Mouse (Mus musculus) small intestine, adult 2 months (tissue): Measurements from ENCODE around the gene Hist1h2bn.

ENCODE experiments used
- CTCF ChIP-seq: fragments of 200-500 bp; IDR thresholded peaks from 2 replicates; pipeline ENCODE4 v1.5.1; 2012; ENCODE audit warnings: low read depth, mild to moderate bottlenecking, control low read depth, inconsistent platforms, low read length, moderate library complexity, mixed read lengths; ENCODE audit not compliant: insufficient replicate concordance, insufficient read length; ENCODE audit errors: extremely low read depth
- POLR2A ChIP-seq: fragments of 200-500 bp; IDR thresholded peaks from 2 replicates; pipeline ENCODE4 v1.6.1; 2012; ENCODE audit warnings: low read depth, mild to moderate bottlenecking, control low read depth, inconsistent platforms, low read length, moderate library complexity

DNA sequence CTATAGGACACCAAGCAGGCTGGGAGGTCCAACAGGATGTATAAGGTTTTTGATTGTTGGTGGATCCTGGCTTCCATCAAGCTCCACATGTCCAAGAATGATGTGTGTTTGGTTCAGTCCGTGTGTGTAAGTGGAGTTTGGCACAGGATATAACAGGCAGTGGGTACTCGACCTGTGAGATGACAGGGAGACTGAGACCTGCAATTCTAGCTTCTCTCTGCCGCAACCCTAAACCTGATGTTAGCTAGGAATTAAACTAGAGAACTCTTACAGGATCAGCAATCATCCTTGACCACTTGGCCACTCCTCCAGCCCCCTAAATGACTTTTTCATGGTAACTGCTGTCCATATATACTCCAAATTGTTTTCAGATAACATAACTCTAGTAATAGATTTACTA is 1.6 kb upstream of the Hist1h2bn start:
- TF ChIP-seq CTCF (no peak), POLR2A (no peak)
